Comparison of ENCODE assay signal across 8 mouse cellular contexts in genomic region chr1:162740401-162740835, GRCm38 (mm10). TPM values are rescaled to one million over a fixed set of nuclear protein-coding genes. Genes with fewer than 3 reads are reported as not detected.
A peak's percentile ranks its signal among the peaks of the same experiment; 100 is the strongest.
DNase-seq lines count a peak whose midpoint lies in the region; ATAC-seq and TF ChIP-seq lines count a peak whose summit lies in the region.

Gene Prrc2c (minus strand): TSS chr1:162740556.

- no peak; the same call in 1 of the 2 replicates for TF ChIP-seq CTCF in bone marrow macrophage, adult 2 months (IDR thresholded peaks at IDR 0.05; ENCODE audit: low read depth, low read length)
- TF ChIP-seq CTCF in embryonic fibroblast, embryonic 13.5 days (IDR thresholded peaks at IDR 0.05; ENCODE audit: borderline replicate concordance, insufficient read depth, low read length) = peak; percentile 49; the same call in 1 of the 2 replicates

- no peaks in the 10 kb centered on the region for H3K9me3 ChIP-seq in kidney, embryonic 14.5 days (ENCODE audit: control insufficient read depth, low read length)
- no peaks in the 10 kb centered on the region for H3K9me3 ChIP-seq in limb, embryonic 15.5 days

- H3K27ac ChIP-seq in bone marrow macrophage, adult 2 months (ENCODE audit: insufficient read depth, low read depth, low read length) = peak within 1 kb of the TSS; percentile 91
- peak within 1 kb of the TSS; percentile 92 for H3K27ac ChIP-seq in embryonic fibroblast, embryonic 13.5 days (ENCODE audit: insufficient read depth, low read length)
- H3K27ac ChIP-seq in kidney, embryonic 14.5 days (ENCODE audit: low read depth, low read length) = peak within 1 kb of the TSS; percentile 97
- H3K27ac ChIP-seq in limb, embryonic 15.5 days = peak within 1 kb of the TSS; percentile 100

- peak within 1 kb of the TSS; percentile 92 for H3K4me3 ChIP-seq in bone marrow macrophage, adult 2 months (ENCODE audit: insufficient read depth, low read length)
- H3K4me3 ChIP-seq in embryonic fibroblast, embryonic 13.5 days (ENCODE audit: insufficient read depth, low read length) = peak within 1 kb of the TSS; percentile 90
- peak within 1 kb of the TSS; percentile 92 for H3K4me3 ChIP-seq in kidney, embryonic 14.5 days (ENCODE audit: low read length)
- peak within 1 kb of the TSS; percentile 99 for H3K4me3 ChIP-seq in limb, embryonic 15.5 days

- H3K4me2 ChIP-seq in kidney, embryonic 14.5 days (replicated peaks; ENCODE audit: low read depth, low read length) = peak within 1 kb of the TSS; percentile 78
- H3K4me2 ChIP-seq in limb, embryonic 15.5 days = peak within 1 kb of the TSS; percentile 59

- peak within 1 kb of the TSS; percentile 99 for H3K9ac ChIP-seq in kidney, embryonic 14.5 days (ENCODE audit: low read depth, low read length)
- H3K9ac ChIP-seq in limb, embryonic 15.5 days = peak within 1 kb of the TSS; percentile 99

- under 1% methylated on average over 36 of the region's 36 CpGs for WGBS in kidney, embryonic 14.5 days
- under 1% methylated on average over 36 of the region's 36 CpGs for WGBS in limb, embryonic 15.5 days

- H3K4me1 ChIP-seq in bone marrow macrophage, adult 2 months (ENCODE audit: control insufficient read depth, insufficient read depth, low read length) = peaks cover 10% of the 10 kb centered on the region
- H3K4me1 ChIP-seq in embryonic fibroblast, embryonic 13.5 days (ENCODE audit: control insufficient read depth, insufficient read depth, low read length) = peaks cover 2% of the 10 kb centered on the region; the same call in 1 of the 2 replicates
- peaks cover 21% of the 10 kb centered on the region; the same call in 1 of the 2 replicates for H3K4me1 ChIP-seq in kidney, embryonic 14.5 days (ENCODE audit: control insufficient read depth, insufficient read depth, low read length)
- H3K4me1 ChIP-seq in limb, embryonic 15.5 days = peaks cover 11% of the 10 kb centered on the region

- DNase-seq in A20 (ENCODE audit: low read depth, low spot score) = peak; percentile 97
- peak; percentile 98 to 99 for DNase-seq in heart, adult 9 months (ENCODE audit: low spot score in 2 of 2)
- peak; percentile 90 to 97 for DNase-seq in monocyte, adult 2 months (ENCODE audit: low read depth in 1 of 2, low spot score in 2 of 2)
- DNase-seq in spleen, postnatal 36 days (ENCODE audit: low spot score in 2 of 2) = peak; percentile 96 to 97

- no peaks in the 10 kb centered on the region for H3K36me3 ChIP-seq in kidney, embryonic 14.5 days (ENCODE audit: control insufficient read depth, insufficient read depth, low read length)
- no peaks in the 10 kb centered on the region for H3K36me3 ChIP-seq in limb, embryonic 15.5 days

- no peak for TF ChIP-seq POLR2A in bone marrow macrophage, adult 2 months (IDR thresholded peaks at IDR 0.05; ENCODE audit: borderline replicate concordance, low read depth, low read length)
- peak; percentile 97 for TF ChIP-seq POLR2A in embryonic fibroblast, embryonic 13.5 days (IDR thresholded peaks at IDR 0.05; ENCODE audit: low read depth, low read length)

- no peaks in the 10 kb centered on the region for H3K27me3 ChIP-seq in kidney, embryonic 14.5 days (ENCODE audit: control insufficient read depth, insufficient read depth, low read length)
- H3K27me3 ChIP-seq in limb, embryonic 15.5 days = no peaks in the 10 kb centered on the region

- ATAC-seq in kidney, embryonic 14.5 days (ENCODE audit: low FRiP score, low TSS enrichment) = peak; percentile 97
- ATAC-seq in limb, embryonic 15.5 days (ENCODE audit: insufficient number of reproducible peaks, low FRiP score, low TSS enrichment, low read depth) = peak; percentile 93

RNA-seq across cellular contexts. Expression of gene Prrc2c, which starts in this region (rescaled TPM):
- 115 and 119 TPM in 2 replicates for polyA plus RNA-seq in bone marrow macrophage, adult 2 months (2012; ENCODE audit: insufficient read depth, insufficient read length, missing spikeins)
- polyA plus RNA-seq in embryonic fibroblast, embryonic 13.5 days (2011; ENCODE audit: insufficient read length, low read depth, missing spikeins) = 183 and 206 TPM in 2 replicates
- polyA plus RNA-seq in kidney, embryonic 14.5 days (2014; fragmentation: Nextera tagmentation; extraction: Ambion mirVana) = 175 and 204 TPM in 2 replicates
- polyA plus RNA-seq in limb, embryonic 15.5 days (2015; fragmentation: Nextera tagmentation; extraction: Ambion mirVana) = 134 and 135 TPM in 2 replicates

Comparison
In these comparisons a context has a peak if more than half of its experiments do, and no peak if none do; other contexts are left out.
1. Peak in every context shown above with its lines: DNase-seq, ATAC-seq, H3K4me3 ChIP-seq and H3K27ac ChIP-seq.